Comparison of ENCODE assay signal across 13 mouse cellular contexts in the genomic region with DNA sequence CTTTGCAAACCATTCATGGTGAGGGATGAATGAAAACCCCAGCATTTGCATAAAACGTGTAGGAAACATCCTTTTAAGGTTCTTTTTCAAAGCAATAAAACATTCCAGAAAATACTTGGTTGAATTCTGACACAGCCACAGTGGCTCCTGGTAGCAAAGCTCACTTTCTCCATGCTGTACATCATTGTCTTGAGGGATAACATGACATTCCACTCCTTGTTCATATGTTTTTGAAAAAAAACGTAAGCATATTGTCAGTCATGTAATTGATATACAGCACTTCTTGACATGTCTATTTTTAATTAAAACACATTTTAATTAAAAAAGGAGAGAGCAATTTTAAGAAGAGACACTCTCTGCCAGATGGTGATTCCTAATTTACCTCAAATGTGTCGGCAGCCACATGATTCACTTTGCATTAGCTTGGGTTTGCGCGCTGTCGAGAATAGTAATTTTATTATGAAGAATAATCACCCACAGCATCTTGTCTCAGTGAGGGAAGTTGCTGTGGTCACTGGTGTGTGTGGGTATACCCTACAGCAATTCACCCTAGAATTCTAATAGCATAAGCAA.
"Had no signal": no experiment of that assay in that cellular context is flagged by ENCODE, and none has a peak within 500 bp of the region (broad histone marks: within the 10 kb centered on the region; RNA-seq: fewer than 3 reads in every experiment).

No protein-coding gene starts in this region.

- DNase-seq: kidney, adult 8-10 months; kidney, postnatal 25 days; lung, adult 2 months; lung, postnatal 36 days; midbrain, embryonic 14.5 days; thymus, adult 2 months; thymus, postnatal 25 days had no signal

- H3K4me3 ChIP-seq: limb, embryonic 10.5 days; liver, embryonic 15.5 days; neural tube, embryonic 12.5 days; stomach, embryonic 15.5 days had no signal

- H3K27ac ChIP-seq: limb, embryonic 10.5 days; liver, embryonic 15.5 days; neural tube, embryonic 12.5 days; stomach, embryonic 15.5 days had no signal

- H3K27me3 ChIP-seq: liver, embryonic 15.5 days; neural tube, embryonic 12.5 days; stomach, embryonic 15.5 days had no signal

- ATAC-seq: lung, postnatal 0 days had no signal

- H3K9ac ChIP-seq: liver, embryonic 15.5 days; neural tube, embryonic 12.5 days; stomach, embryonic 15.5 days had no signal

- H3K9me3 ChIP-seq: limb, embryonic 10.5 days; liver, embryonic 15.5 days; neural tube, embryonic 12.5 days; stomach, embryonic 15.5 days had no signal

- H3K4me1 ChIP-seq: limb, embryonic 10.5 days; liver, embryonic 15.5 days; neural tube, embryonic 12.5 days; stomach, embryonic 15.5 days had no signal

- H3K4me2 ChIP-seq: liver, embryonic 11.5 days; liver, embryonic 15.5 days; neural tube, embryonic 12.5 days; stomach, embryonic 15.5 days had no signal

- H3K36me3 ChIP-seq: limb, embryonic 10.5 days; liver, embryonic 15.5 days; neural tube, embryonic 12.5 days; stomach, embryonic 15.5 days had no signal
